Mouse (Mus musculus): ENCODE results near the gene BC024978.
"Not testable (repeated sequence)": the region's sequence is repeated elsewhere in the genome, so short reads cannot be mapped to it uniquely, and the experiment has no call there.

Gene BC024978

DNA sequence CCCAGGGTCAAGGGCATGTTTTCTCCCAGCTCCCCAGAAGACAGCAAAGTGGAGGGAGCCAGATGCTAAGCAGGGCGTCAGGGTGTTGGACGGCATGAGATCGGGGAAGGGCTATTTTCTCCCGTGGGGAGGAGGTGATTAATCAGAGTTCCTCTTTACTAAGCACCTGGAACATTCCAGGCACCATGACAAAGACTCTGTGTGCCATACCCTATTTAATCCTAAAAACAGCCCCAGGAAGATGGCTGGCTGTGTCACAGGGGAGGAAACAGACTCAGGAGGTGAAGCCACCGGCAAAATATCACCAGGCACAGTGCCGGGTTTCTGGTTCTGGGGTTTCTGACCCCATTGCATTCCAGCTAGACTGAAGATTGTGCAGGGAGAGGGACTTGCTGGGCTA lies 26.4 kb downstream of the BC024978 start:
- DNase-seq (ENCODE audit: low read depth in 1 of 2, low spot score in 2 of 2), result no peak

DNA sequence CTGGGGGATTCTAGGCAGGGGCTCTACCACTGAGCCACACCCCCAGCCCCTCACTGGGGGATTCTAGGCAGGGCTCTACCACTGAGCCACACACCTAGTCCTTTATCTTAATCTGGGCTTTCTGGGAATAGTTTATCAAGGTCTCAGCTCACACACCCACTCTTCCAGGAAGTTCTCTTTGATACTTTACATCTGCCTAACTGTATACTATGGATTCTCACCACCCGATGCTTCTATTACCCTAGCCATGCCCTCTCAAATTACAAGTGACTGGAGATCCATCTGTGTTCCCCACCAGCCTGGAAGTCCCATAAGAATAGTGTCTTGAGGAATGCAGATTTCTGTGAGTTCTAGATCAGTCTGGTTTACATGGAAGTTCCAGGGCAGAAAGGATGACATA lies 27.0 kb downstream of the BC024978 start:
- DNase-seq (ENCODE audit: low read depth in 1 of 2, low spot score in 2 of 2), result no peak

DNA sequence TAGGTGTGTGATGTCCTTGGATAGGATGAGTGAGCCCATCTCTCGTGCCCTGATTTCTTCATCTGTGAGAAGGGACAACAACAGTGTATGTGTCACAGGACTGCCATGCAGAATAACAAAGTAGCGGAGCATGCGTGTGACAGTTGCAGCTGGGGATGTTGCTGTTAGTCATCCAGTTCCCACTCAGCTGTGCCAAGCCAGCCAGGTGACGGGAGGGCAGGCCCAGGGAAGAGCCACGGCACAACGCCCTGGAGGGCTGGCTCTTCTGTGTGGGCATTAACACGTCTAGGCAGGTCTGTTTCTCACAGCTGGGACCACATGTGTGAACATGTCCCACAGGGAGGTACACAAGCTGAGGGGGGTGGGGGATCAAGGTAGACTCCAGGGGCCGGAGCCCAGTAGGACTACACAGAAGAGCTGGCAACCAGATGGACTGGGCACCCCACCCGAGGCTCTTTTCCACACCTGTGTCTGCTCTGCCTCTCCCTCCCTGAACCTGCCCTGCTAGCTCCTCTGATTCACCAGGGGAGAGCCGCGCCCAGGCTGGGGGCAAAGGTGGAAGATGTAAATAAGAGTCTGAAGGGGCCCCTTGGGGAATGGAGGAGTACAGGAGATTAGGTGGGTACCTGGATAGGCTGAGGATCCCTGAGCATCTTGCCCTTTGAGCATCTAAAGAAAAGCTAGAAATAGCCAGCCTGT lies 29.4 kb downstream of the BC024978 start:
- no peak for DNase-seq (ENCODE audit: low read depth in 1 of 2, low spot score in 2 of 2)

DNA sequence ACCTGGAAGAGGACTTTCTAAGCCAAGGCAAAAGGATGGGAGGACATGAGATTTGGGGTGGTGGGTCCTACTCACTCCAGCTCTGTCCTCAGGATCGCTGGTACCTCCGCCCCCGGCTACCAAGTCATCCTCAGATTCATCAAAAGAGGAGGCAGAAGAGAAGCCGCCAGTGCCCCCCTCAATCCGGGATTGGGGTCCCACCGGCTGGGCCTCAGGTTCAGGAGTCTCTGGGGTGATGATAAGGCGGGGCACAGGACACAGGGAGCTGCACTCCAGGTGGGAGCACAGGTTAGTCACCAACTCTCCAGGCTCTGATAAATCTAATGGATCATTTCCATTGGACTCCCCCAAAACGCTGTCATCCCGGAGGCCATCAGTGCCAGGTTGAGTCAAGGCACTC lies 31.7 kb downstream of the BC024978 start:
- no peak for DNase-seq (ENCODE audit: low read depth in 1 of 2, low spot score in 2 of 2)

DNA sequence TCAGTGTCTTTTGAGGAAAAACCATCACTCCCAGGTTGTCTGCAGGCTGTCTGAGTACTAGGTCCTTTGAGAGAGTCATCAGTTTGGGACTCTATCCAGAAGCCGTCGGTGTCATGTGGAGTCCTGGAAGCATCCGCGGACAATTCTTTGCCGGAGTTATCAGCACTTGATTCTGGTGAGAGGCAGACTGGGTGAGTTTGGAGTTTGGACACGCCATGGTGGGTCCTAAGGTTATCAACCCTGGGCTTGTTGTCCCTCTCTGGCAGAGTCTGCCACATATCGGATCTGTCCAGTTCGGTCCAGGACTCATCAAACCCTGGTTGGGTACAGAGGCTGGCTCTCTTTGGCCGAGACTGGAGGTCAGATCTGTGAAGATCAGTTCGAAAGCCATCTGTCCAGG lies 32.1 kb downstream of the BC024978 start:
- DNase-seq (ENCODE audit: low read depth in 1 of 2, low spot score in 2 of 2), result no peak

DNA sequence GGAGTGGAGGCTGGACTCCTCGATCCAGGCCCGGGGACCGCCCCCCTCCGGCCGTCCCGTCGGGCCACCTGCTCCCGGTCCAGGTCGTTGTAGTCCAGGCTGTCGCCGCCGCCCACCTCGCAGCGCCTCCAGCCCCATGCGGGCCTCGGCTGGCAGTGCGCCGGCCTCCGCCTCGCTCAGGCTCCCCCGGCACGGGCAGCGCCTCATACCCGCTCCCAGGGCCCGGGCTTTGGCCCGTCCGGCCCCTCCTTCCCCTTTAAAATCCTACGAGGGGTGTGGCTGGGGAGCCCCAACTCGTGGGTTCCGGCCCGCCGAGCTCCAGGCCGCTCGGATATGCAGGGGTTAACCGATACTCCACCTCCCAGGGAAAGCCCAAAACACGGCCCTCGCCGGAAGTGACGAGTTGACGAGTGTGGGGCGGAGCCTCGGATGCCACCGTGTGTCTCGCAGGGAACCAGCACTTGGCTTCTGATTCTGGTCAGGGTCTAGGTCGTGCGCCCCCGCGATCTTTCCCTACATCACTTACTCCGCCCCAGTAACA lies 32.8 kb downstream of the BC024978 start, which contains the start of gene Itpkc:
Gene Itpkc (minus strand): TSS at position 381 of the 541 bp plus-strand sequence.
- peak; percentile 84 to 89 for DNase-seq (ENCODE audit: low read depth in 1 of 2, low spot score in 2 of 2)

DNA sequence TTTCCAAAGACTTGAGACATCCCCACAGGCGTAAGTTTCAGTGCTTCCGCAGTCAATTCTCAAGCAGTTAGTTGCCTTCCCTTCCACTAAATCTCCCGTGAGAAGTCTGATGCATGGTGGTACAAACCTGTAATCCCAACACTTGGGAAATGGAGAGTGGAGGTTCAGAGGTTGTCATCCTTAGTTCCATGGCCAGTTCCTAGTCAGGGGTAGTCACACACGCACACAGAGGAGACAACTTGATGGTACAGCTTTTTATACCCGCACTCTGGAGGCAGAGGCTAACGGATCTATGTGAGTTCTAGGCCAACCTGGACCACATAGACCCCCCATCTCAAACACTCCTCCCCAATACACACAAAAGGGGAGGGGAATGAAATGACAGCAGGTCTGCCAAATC lies 33.3 kb downstream of the BC024978 start:
- no peak for DNase-seq (ENCODE audit: low read depth in 1 of 2, low spot score in 2 of 2)

DNA sequence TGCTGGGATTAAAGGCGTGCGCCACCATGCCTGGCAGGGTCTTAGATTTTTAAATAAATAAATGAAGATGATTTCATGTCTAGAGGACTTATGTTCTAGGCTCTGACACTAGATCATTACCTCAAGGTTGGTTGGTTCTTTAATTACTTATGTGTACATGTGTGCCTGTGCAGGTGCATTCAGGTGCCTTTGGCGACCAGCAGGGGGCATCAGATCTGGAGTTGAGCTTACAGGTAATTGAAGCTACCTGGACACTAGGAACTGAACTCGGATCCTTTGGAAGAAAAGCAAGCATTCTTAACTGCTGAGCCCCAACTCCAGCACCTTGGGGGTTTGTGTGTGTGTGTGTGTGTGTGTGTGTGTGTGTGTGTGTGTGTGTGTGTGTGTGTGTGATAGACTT lies 35.2 kb downstream of the BC024978 start:
- DNase-seq (ENCODE audit: low read depth in 1 of 2, low spot score in 2 of 2), result no peak

DNA sequence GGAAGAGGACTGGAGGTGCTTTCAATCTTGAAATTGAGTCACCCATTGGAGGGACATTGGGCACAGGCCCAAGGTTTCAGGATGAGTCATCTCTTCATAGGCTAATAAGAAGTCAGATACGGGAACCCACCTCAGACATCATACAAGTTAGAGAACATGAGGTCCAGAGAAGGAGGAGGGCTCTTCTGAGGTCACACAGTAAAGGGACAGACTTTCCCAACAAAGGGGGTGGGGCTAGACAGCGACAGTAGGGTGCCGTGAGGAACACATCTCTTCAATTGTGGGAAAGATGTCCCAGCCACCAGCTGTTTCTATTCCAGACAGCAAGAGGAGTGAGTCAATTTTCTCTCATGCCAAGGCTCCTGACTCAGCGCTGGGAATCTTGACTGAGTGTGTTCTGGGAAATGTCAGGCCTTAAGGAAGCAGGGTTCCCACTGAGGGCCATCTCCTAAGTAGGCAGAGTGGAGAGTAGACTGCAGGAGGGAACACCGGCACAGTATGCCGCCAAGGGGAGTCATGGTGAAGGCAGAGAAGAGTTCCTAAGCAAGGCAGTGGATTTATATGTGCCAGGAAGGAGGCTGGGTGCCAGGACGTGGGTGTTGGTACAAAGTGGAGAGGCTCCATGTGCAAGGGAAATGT lies 36.2 kb downstream of the BC024978 start:
- no peak for DNase-seq (ENCODE audit: low read depth in 1 of 2, low spot score in 2 of 2)

DNA sequence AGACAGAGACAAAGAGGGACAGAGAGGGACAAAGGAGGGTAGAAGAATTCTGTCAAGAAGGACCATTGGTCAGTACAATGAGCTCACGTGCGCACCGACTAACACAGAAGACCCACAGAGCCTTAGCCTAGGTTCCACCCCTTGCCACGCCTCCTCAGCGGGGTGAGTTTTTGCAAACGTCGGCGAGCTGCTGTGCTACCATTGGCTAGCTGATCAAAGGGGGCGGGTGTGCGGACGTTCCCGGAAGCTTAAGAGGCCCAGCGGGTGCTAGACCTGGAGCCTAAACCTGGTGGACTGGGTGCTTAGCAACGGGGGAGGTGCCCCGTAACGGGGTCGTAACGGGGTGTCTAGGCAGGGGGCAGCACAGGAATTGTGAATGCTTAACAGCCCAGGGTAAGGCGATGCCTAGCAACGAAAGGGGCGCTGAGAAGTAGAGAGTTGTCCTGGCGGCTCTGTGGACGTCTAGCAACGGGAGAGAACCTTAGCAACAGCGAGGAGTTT lies 37.2 kb downstream of the BC024978 start, which contains the start of gene Coq8b:
Gene Coq8b (plus strand): TSS at position 243 of the 501 bp plus-strand sequence.
- peak; percentile 77 to 85 for DNase-seq (ENCODE audit: low read depth in 1 of 2, low spot score in 2 of 2)

DNA sequence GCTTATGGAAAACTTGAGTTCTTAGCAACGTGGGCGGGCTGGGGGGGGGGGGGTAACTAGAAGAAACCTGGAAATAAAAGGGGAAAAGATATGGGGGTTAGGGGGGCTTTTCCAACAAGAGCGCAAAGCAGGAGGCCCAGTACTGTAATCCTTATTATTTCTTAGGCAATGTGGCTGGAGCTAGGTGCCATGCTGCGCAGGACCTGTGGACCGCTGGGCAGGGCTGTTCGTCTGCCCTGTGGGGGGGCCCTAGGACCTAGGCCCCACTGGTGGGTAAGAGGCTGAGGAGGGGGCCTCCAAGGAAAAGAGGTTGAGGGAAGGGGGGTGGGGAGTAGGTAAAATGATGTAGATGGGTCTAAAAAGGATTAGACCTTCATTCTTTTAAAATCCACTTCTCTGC lies 37.7 kb downstream of the BC024978 start:
- no peak for DNase-seq (ENCODE audit: low read depth in 1 of 2, low spot score in 2 of 2)

DNA sequence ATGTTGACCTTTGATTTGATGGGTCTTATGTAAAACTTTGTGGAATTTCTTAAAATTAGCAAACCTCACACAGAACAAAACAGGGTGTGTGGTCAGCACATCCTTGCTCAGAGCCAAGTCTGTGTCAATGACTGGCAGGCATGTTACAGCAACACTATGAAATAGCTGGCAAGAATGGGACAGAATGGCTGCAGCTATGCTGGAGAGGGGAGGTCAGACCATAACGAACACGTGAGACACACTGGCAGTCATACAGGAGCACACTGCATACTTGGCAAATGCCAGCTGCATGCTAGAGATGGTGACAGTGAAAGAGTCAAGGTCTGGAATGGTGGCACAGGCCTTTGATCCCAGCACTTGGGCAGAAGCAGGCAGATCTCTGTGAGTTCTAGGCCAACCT lies 40.1 kb downstream of the BC024978 start:
- DNase-seq (ENCODE audit: low read depth in 1 of 2, low spot score in 2 of 2), result no peak

DNA sequence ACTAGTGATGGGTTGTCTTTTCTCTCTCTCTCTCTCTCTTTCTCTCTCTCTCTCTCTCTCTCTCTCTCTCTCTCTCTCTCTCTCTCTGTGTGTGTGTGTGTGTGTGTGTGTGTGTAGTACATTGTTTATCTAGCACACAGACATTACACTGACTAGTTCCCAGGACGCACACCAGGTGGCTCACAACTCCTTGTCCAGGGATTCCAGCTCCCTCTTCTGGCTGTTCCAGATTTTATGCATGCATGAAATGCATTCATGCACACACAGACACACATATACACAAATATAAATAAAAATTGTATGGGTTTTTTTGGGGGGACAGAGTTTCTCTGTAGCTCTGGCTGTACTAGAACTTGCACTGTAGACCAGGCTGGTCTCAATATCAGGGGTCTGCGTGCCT lies 41.9 kb downstream of the BC024978 start:
- DNase-seq (ENCODE audit: low read depth in 1 of 2, low spot score in 2 of 2), result no peak

DNA sequence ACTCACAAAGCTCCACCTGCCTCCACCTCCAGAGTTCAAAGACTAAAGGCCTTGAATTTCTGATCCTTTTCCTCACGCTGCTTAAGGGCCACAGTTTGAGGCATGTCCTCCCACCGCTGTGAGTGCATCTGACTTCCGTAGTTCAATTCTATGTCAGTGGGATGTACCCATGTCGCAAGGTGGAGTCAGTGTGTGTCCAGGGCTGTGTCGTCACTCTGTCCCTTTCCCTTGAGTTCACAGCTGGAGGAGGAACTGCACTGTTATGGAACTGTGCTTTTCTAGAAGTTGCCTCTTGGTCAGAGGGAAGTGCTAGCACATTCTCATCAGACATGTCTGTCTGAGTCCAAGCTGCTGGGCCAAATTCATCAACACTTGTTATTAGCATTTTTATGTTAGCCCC lies 43.0 kb downstream of the BC024978 start:
- peak in 1 of 2 experiments; percentile 29 for DNase-seq (ENCODE audit: low read depth in 1 of 2, low spot score in 2 of 2)

DNA sequence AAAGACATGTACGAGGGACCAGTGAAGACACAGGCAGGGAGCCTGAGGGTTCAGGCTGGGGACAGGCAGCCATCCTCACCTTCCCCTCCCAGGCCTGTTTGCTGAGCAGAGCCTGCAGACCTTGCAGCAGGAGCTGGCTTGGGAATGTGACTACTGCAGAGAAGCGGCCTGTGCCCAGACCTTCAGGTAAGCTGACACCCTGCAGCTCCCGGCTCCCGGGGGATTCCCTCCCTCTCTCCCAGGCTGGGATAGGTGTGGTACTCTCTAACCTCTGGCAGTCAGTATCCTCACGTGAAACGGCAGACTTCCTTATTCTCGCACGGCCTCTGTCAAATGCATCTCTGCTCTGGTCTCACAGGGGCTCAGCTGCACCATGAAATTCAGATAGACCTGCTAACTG lies 47.6 kb downstream of the BC024978 start:
- DNase-seq (ENCODE audit: low read depth in 1 of 2, low spot score in 2 of 2), result no peak

DNA sequence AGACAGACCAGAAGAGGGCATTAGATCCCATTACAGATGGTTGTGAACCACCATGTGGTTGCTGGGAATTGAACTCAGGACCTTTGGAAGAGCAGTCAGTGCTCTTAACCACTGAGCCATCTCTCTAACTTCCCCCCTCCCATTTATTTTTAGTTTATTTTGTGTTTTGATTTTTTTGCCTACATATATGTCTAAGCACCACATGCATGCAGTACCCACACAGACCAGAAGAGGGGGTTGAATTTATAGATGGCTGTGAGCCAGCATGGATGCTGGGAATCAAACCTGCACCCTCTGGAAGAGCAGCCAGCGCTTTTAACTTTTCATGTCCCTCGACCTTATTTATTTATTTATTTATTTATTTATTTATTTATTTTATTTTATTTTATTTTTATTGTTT lies 48.5 kb downstream of the BC024978 start:
- DNase-seq (ENCODE audit: low read depth in 1 of 2, low spot score in 2 of 2), result not testable (repeated sequence)

DNA sequence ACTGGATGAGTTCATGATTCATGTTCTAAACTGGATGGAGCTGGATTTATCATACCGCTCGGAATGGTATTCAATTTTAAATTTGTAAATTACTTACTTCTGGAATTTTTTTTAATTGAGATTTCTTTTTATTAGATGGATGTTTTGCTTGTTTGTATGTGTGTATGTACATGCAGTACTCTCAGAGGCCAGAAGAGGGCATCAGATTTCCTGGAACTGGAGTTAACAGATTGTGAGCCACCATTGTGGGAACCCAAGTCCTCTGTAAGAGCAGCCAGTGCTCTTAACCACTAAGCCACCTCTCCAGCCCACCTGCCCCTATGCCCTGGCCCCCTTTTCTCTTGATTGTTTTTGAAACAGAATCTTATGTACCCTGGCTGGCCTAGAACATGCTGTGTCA lies 53.6 kb downstream of the BC024978 start:
- DNase-seq (ENCODE audit: low read depth in 1 of 2, low spot score in 2 of 2), result no peak

DNA sequence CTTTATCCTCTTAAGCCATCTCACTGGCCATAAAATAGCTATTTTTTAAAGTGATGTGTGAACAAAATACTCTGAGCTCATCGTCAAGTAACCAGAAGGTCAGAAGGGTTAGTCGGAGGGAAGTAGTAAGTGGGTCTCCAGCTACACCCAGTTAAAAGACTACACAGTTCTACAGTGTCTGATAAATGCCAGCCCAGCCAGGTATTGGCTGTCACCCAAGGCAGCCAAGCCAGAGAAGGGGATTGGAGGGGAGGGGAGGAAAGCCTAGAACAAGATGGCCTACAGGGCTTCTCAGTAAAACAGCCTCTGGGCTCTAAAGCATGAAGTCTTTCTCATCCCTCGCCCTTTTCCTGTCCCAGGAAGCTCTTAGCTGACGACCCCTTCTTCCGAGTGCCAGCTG lies 54.3 kb downstream of the BC024978 start:
- DNase-seq (ENCODE audit: low read depth in 1 of 2, low spot score in 2 of 2), result no peak

DNA sequence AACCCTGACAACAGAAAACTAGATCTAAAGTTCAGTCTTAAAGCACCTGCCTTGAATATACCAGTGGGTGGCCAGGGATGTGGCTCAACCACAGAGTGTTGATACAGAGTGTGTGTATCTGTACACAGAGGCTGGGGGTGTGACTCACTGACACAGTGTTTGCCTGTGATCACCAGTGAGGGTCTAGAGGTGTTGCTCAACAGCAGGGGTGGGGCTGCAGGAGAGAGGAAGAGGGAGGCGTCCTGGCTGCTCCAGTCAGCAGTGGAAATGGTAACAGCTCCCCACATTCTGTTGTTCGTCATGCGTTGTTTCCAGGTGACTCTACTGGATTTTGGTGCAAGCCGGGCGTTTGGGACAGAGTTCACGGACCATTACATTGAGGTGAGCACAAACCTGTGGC lies 56.4 kb downstream of the BC024978 start:
- DNase-seq (ENCODE audit: low read depth in 1 of 2, low spot score in 2 of 2), result no peak

DNA sequence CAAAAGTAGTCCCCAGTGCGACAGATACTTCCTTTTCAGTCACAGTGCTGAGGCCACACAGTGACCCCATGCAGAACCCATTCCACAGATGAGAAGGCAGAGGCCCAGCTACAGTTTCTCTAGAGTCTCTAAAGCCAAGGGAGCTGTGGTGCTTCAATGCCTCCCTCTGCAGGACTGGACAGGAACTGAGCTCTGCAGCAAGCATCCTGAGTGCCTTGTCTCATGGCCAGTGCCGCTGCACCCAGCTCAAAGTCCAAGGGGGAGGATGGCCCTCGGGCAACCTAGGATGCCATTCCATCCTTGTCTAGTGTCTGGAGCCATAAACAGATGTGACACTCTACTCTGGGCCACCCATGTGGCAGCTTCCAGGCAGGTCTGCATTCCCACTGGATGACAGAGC lies 60.1 kb downstream of the BC024978 start:
- DNase-seq (ENCODE audit: low read depth in 1 of 2, low spot score in 2 of 2), result no peak

DNA sequence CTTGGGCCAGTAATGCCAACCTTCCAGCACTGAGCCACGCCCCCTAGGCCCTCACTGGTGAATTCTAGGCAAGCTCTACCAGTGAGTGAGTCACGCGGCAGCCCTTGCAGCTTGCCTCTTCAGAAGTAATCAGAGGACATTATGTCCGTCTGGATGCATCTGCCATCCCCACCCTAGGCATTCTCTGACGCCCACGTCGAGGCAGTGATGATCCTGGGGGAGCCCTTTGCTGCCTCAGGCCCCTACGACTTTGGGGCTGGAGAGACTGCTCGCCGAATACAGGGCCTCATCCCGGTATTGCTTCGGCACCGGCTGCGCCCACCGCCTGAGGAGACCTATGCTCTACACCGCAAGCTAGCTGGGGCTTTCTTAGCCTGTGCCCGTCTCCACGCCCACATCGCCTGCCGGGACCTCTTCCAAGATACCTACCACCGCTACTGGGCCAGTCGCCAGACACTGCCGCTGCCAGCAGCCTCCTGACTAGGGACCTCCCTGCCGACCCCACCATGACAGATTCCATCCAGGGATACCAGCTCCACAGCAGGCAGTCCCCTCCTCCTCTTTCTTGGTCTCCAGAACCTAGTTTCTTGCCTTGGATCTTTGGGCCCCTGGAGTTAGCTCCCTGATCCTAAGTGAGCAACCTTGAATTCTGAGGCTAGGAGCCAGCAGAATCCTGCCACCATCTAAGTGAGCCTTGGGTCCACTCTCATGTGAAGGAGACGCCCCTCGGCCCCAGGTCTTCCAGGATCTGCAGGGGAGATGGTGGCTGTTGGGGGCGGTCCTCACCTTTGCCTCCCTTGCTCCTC lies 61.7 kb downstream of the BC024978 start:
- no peak for DNase-seq (ENCODE audit: low read depth in 1 of 2, low spot score in 2 of 2)

DNA sequence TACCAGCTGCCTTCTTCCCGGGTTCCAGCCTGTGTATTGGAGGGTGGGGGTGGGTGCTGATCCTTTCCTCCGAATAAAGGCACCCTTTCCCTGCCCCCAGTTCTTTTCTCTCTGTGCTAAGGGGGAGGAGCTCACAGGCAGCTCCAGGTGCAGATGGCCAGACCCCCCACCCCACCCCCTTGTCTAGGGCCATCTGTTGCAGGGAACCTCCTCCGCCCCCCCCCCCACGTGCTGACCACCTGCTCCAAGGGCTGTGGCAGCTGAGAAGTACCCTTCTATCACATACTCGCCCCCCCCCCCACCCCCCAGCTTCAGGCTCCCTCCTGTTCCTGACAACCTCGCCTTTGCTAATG lies 62.2 kb downstream of the BC024978 start:
- no peak for DNase-seq (ENCODE audit: low read depth in 1 of 2, low spot score in 2 of 2)

Measured in monocyte, adult 2 months (primary cell).